Mouse (Mus musculus): ENCODE data around the gene Zscan5b.

- TF ChIP-seq CTCF (IDR thresholded peaks at IDR 0.05; ENCODE audit: extremely low read depth, insufficient read depth, insufficient read length, insufficient replicate concordance) (no peak), POLR2A (IDR thresholded peaks at IDR 0.05; ENCODE audit: low read depth, low read length) (no peak)
These were observed 17.9 kb upstream of the Zscan5b start for GRCm38 (mm10) chr7:6204200-6204599.
